Mouse (Mus musculus) neural tube, embryonic 10.5 days (tissue): ENCODE measurements around the gene Sfxn3.

Experiments
- DNase-seq: peaks from one replicate; pipeline ENCODE4 v3.0.0-alpha.2; 2017; ENCODE audit warnings: low spot score; ENCODE audit errors: extremely low spot score

Sfxn3 gene

GRCm38 (mm10) chr19:45046523-45047321 is 581 bp upstream of the Sfxn3 start:
- DNase-seq: no peak

- DNase-seq: no peak
Measured at GRCm38 (mm10) chr19:45047935-45048643, 786 bp downstream of the Sfxn3 start.

GRCm38 (mm10) chr19:45048644-45049365 is 1.5 kb downstream of the Sfxn3 start:
- no peak for DNase-seq

- DNase-seq: no peak
Measured at GRCm38 (mm10) chr19:45049523-45049922, 2.2 kb downstream of the Sfxn3 start.

GRCm38 (mm10) chr19:45053451-45053850 is 6.1 kb downstream of the Sfxn3 start:
- no peak for DNase-seq

- no peak for DNase-seq
Measured at GRCm38 (mm10) chr19:45054892-45055690, 7.8 kb downstream of the Sfxn3 start.

- no peak for DNase-seq
Measured at GRCm38 (mm10) chr19:45056364-45056763, 9.1 kb downstream of the Sfxn3 start.

GRCm38 (mm10) chr19:45056908-45057698 is 9.8 kb downstream of the Sfxn3 start:
- no peak for DNase-seq

GRCm38 (mm10) chr19:45057724-45058112 is 10.4 kb downstream of the Sfxn3 start:
- DNase-seq: no peak

- peak; percentile 97 for DNase-seq
Measured at GRCm38 (mm10) chr19:45058113-45058839, 11.0 kb downstream of the Sfxn3 start.

- no peak for DNase-seq
Measured at GRCm38 (mm10) chr19:45058841-45059240, 11.5 kb downstream of the Sfxn3 start.

GRCm38 (mm10) chr19:45063565-45064292 is 16.4 kb downstream of the Sfxn3 start:
- peak; percentile 68 for DNase-seq

GRCm38 (mm10) chr19:45065226-45065625 is 17.9 kb downstream of the Sfxn3 start:
- DNase-seq: peak; percentile 27

GRCm38 (mm10) chr19:45067170-45067569 is 19.9 kb downstream of the Sfxn3 start:
- DNase-seq: peak; percentile 17

GRCm38 (mm10) chr19:45067758-45068510 is 20.6 kb downstream of the Sfxn3 start:
- DNase-seq: no peak

GRCm38 (mm10) chr19:45073871-45074542 is 26.7 kb downstream of the Sfxn3 start:
- peak; percentile 84 for DNase-seq

GRCm38 (mm10) chr19:45074580-45075322 is 27.4 kb downstream of the Sfxn3 start, which contains the start of gene Kazald1:
Gene Kazald1 (plus strand): TSS chr19:45075241.
- peak; percentile 94 for DNase-seq
